Mouse (Mus musculus): ENCODE measurements at regions not wholly inside any gene's neighbourhood (a gene's known extent, or its start where the extent isn't known, plus 50 kb on each side); places are given as distances from the start of the nearest gene placed in this dataset.
"Not testable (repeated sequence)": the region's sequence is repeated elsewhere in the genome, so short reads cannot be mapped to it uniquely, and the experiment has no call there.

- intact Hi-C loops (cut with DNase I), result no loop called here
- no peak for DNase-seq (ENCODE audit: extremely low spot score in 1 of 2, low spot score in 2 of 2)
Observed at GRCm38 (mm10) chr12:15594704-15595103, 222.0 kb downstream of the Trib2 start.

GRCm38 (mm10) chr12:15587864-15588263 lies 228.9 kb downstream of the Trib2 start:
- intact Hi-C loops (cut with DNase I); DNase-seq (ENCODE audit: extremely low spot score in 1 of 2, low spot score in 2 of 2): not testable (repeated sequence)

- intact Hi-C loops (cut with DNase I), result no loop called here
Observed at GRCm38 (mm10) chr12:15586706-15587442, 229.8 kb downstream of the Trib2 start.

GRCm38 (mm10) chr12:15585845-15586244 lies 230.9 kb downstream of the Trib2 start:
- DNase-seq (ENCODE audit: extremely low spot score in 1 of 2, low spot score in 2 of 2), result no peak
- intact Hi-C loops (cut with DNase I), result no loop called here

More at GRCm38 (mm10) chr12:15586706-15587442, 229.8 kb downstream of the Trib2 start:
- DNase-seq (ENCODE audit: extremely low spot score in 1 of 2, low spot score in 2 of 2), result no peak

- intact Hi-C loops (cut with DNase I), result no loop called here
- no peak for DNase-seq (ENCODE audit: extremely low spot score in 1 of 2, low spot score in 2 of 2)
Observed at GRCm38 (mm10) chr12:15584721-15585120, 232.0 kb downstream of the Trib2 start.

GRCm38 (mm10) chr12:15566785-15567109 lies 250.0 kb downstream of the Trib2 start:
- intact Hi-C loops (cut with DNase I), result no loop called here

GRCm38 (mm10) chr12:15565941-15566784 lies 250.6 kb downstream of the Trib2 start:
- intact Hi-C loops (cut with DNase I), result no loop called here
- DNase-seq (ENCODE audit: extremely low spot score in 1 of 2, low spot score in 2 of 2), result peak in 1 of 2 experiments; percentile 18

More at GRCm38 (mm10) chr12:15566785-15567109, 250.0 kb downstream of the Trib2 start:
- DNase-seq (ENCODE audit: extremely low spot score in 1 of 2, low spot score in 2 of 2), result no peak

- intact Hi-C loops (cut with DNase I), result no loop called here
- DNase-seq (ENCODE audit: extremely low spot score in 1 of 2, low spot score in 2 of 2), result no peak
Observed at GRCm38 (mm10) chr12:15562826-15563225, 253.9 kb downstream of the Trib2 start.

- intact Hi-C loops (cut with DNase I), result no loop called here
- DNase-seq (ENCODE audit: extremely low spot score in 1 of 2, low spot score in 2 of 2), result peak in 1 of 2 experiments; percentile 50
Observed at GRCm38 (mm10) chr12:15555471-15555870, 261.3 kb downstream of the Trib2 start.

- DNase-seq (ENCODE audit: extremely low spot score in 1 of 2, low spot score in 2 of 2), result no peak
- intact Hi-C loops (cut with DNase I), result no loop called here
Observed at GRCm38 (mm10) chr12:15553681-15554007, 263.1 kb downstream of the Trib2 start.

GRCm38 (mm10) chr12:15552979-15553680 lies 263.6 kb downstream of the Trib2 start:
- no peak for DNase-seq (ENCODE audit: extremely low spot score in 1 of 2, low spot score in 2 of 2)
- intact Hi-C loops (cut with DNase I), result no loop called here

GRCm38 (mm10) chr12:15552210-15552609 lies 264.5 kb downstream of the Trib2 start:
- no peak for DNase-seq (ENCODE audit: extremely low spot score in 1 of 2, low spot score in 2 of 2)
- intact Hi-C loops (cut with DNase I), result no loop called here

GRCm38 (mm10) chr12:15551281-15551900 lies 265.3 kb downstream of the Trib2 start:
- intact Hi-C loops (cut with DNase I), result no loop called here
- DNase-seq (ENCODE audit: extremely low spot score in 1 of 2, low spot score in 2 of 2), result no peak

- intact Hi-C loops (cut with DNase I), result no loop called here
Observed at GRCm38 (mm10) chr12:15544351-15544750, 272.4 kb downstream of the Trib2 start.

GRCm38 (mm10) chr12:15542486-15542885 lies 274.2 kb downstream of the Trib2 start:
- intact Hi-C loops (cut with DNase I), result no loop called here

More at GRCm38 (mm10) chr12:15544351-15544750, 272.4 kb downstream of the Trib2 start:
- DNase-seq (ENCODE audit: extremely low spot score in 1 of 2, low spot score in 2 of 2), result no peak

GRCm38 (mm10) chr12:15536852-15537368 lies 279.8 kb downstream of the Trib2 start:
- intact Hi-C loops (cut with DNase I), result loop anchor here (2.0 to 10.0 kb wide), 4 partner anchors 278 to 1268 kb away; partner anchors contain the start of gene Greb1
- DNase-seq (ENCODE audit: extremely low spot score in 1 of 2, low spot score in 2 of 2), result no peak

More at GRCm38 (mm10) chr12:15542486-15542885, 274.2 kb downstream of the Trib2 start:
- no peak for DNase-seq (ENCODE audit: extremely low spot score in 1 of 2, low spot score in 2 of 2)

- DNase-seq (ENCODE audit: extremely low spot score in 1 of 2, low spot score in 2 of 2), result no peak
- intact Hi-C loops (cut with DNase I), result loop anchor here (2.0 to 10.0 kb wide), 4 partner anchors 279 to 1269 kb away; partner anchors contain the start of gene Greb1
Observed at GRCm38 (mm10) chr12:15536247-15536646, 280.5 kb downstream of the Trib2 start.

- intact Hi-C loops (cut with DNase I), result loop anchor here (2.0 to 10.0 kb wide), 4 partner anchors 279 to 1269 kb away; partner anchors contain the start of gene Greb1
- DNase-seq (ENCODE audit: extremely low spot score in 1 of 2, low spot score in 2 of 2), result peak; percentile 80 to 86
Observed at GRCm38 (mm10) chr12:15535822-15536221, 280.9 kb downstream of the Trib2 start.
